Mouse (Mus musculus) right cerebral cortex, postnatal 10 days (tissue): ENCODE data around the gene Mlh1.

Source experiments
- DNase-seq, 2 experiments: peaks; one replicate each; pipeline ENCODE4 v3.0.0; 2021; ENCODE audit warnings: low spot score in 2 of 2

The Mlh1 gene

GRCm38 (mm10) chr9:111271434-111272160 is at the start of gene Mlh1, which contains the start of gene Epm2aip1:
Gene Mlh1, minus strand, starts transcription at chr9:111271791.
Gene Epm2aip1, plus strand, starts transcription at chr9:111271929.
- peak; percentile 100 for DNase-seq

- peak in 1 of 2 experiments; percentile 21 for DNase-seq
Observed at GRCm38 (mm10) chr9:111320912-111321311, 49.3 kb upstream of the Mlh1 start.

DNA sequence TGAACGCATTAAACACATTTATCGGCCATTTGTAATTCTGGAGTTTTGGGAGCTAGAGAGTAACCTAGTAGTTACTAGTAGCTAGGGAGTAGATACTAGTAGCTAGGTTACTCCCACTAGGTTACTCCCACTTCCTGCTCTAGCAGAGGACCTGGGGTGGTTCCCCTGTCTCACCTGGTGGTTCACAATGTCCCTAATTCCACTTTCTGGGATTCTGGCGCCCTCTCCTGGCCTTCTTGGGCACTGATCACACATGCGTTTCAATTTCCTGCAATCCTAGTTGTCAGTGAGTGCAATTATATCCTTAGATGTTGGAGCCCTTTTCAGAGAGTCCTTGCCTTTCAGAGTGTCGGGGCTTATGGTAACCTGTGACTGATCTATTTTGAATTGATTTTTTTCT is 42.6 kb upstream of the Mlh1 start:
- DNase-seq: peak; percentile 61 to 76

- peak in 1 of 2 experiments; percentile 16 for DNase-seq
Observed at GRCm38 (mm10) chr9:111313793-111314192, 42.2 kb upstream of the Mlh1 start.

- DNase-seq: no peak
Observed at GRCm38 (mm10) chr9:111313299-111313698, 41.7 kb upstream of the Mlh1 start.

GRCm38 (mm10) chr9:111312442-111313141 is 41.0 kb upstream of the Mlh1 start:
- DNase-seq: peak in 1 of 2 experiments; percentile 40

DNA sequence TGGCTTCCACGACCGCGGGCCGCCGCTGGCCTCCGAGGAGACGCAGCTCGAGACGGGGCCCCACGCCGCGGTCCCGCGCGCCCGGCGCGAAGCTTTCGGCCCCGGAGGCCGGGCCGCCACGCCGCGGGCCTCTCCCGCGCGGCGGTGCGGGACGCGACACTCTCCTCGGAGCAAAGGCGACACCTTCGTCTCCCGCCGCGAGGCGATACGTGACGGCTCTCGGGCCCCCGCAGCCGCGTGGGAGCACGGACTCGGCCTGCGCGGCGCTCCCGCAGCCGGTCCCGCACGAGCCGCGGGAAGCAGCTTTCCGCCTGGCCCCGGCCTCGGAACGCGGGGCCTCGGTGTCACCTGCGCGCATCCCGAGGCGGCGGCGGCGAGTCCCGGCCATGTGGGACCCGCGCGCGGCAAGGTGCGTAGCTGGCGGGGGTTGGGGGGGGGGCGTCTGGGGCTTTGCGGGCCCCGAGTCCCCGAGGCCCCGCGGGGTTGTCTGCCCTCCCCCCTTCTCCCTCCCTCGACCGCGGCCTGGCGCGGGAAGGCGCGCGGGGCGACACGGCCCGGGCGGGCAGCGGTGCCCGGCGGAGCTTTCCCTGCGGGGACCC is 40.4 kb upstream of the Mlh1 start:
- peak; percentile 39 to 45 for DNase-seq

GRCm38 (mm10) chr9:111311031-111311842 is 39.6 kb upstream of the Mlh1 start, which contains the start of gene Trank1:
Gene Trank1, plus strand, starts transcription at chr9:111311739.
- peak; percentile 64 to 68 for DNase-seq

DNA sequence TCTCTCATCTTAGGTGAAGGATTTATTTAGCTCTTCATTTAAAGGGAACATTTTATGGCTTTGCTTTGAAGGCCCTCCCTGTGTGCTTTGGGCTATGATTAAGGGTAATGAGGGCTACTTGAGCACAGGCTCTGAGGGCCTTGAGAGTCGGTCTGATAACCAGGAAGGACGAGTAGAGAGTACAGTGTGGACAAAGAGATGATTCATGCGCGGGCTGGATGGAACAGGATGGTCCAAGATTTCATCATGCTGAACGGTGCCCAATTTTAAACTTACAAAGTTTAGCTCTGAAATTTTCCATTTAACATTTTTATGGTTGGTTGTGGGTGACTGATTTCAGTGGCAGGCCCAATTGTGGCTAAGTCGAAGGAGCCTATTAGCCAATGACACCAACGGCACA is 34.6 kb upstream of the Mlh1 start:
- DNase-seq: no peak

GRCm38 (mm10) chr9:111304036-111304435 is 32.4 kb upstream of the Mlh1 start:
- no peak for DNase-seq

DNA sequence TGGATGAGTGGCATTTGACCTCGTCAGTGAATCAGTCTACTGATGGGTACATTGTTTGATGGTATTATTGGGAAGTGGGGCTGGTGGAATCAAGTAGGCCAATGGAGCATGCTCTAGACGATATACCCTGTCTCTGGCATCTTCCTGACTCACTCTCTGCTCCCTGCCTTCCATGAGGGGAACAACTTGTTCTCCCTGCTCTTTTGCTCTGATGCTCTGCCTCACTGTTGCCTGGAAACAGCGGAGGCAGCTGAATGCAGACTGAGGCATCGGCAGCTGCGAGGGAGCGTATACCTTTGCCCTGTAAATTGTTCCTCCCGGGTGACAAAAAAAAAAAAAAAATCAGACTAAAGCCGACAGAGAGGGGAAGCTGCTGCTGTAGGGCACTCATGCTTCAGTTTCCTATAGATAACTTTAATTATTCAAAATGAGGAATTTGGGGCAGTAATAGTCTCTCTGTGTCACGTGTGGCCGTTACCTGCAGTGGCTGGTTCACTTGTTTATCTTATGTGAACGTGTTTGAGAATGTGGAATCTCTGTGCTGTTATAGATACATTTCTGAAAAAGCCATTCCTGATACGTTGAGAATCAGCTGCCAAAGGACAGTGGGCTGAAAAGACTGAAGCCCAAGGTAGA is 30.7 kb upstream of the Mlh1 start:
- DNase-seq: peak; percentile 61 to 67

DNA sequence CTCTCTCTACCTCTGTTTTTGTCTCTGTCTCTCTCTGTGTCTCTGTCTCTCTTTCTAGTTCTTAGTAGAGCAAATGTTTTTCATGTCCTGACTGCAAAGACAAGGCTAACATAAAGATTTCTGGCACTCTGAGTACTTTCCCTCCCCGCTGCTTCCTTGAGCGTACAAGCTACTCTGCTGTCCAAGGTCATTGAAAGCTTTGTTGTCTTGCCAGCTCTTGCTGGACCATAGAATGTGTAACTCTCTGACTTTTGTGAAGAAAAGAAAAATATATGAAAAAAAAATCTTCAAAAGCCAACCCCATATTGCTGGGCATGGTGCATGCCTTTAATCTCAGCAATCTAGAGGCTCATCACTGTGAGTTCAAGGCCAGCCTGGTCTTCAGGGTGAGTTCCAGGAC is 27.0 kb upstream of the Mlh1 start:
- DNase-seq: peak in 1 of 2 experiments; percentile 10

GRCm38 (mm10) chr9:111296433-111296832 is 24.8 kb upstream of the Mlh1 start:
- DNase-seq: no peak

DNA sequence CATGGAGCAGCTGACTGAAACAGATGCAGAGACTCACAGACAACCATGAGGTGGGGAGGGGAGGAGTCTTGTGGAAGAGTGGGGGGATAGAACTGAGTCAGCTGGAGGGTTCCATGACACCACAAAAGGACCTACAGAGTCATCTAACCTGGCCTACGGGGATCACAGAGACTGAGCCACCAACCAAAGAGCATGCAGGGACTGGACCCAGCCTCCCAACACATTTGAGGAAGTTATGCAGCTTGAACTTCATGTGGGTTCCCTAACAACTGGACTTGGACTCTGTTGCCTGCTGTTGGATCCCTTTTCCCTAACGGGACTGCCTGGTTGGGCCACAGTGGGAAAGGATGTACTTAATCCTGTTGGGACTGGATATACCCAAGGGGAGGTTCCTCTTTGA is 23.7 kb upstream of the Mlh1 start:
- no peak for DNase-seq

DNA sequence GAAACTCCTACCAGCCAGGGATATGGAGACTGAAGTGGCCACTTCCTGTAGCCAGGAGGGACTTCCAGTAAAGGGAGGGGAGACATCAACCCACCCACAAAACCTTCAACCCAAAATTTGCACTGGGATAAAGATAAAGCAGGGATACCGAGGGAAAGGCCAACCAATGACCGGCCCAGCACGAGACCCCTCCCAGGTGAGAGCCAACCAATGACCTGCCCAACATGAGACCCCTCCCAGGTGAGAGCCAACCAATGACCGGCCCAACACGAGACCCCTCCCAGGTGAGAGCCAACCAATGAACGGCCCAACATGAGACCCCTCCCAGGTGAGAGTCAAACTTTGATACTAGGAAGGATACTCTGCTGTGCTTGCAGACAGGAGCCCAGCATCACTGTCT is 23.3 kb upstream of the Mlh1 start:
- peak in 1 of 2 experiments; percentile 5 for DNase-seq

DNA sequence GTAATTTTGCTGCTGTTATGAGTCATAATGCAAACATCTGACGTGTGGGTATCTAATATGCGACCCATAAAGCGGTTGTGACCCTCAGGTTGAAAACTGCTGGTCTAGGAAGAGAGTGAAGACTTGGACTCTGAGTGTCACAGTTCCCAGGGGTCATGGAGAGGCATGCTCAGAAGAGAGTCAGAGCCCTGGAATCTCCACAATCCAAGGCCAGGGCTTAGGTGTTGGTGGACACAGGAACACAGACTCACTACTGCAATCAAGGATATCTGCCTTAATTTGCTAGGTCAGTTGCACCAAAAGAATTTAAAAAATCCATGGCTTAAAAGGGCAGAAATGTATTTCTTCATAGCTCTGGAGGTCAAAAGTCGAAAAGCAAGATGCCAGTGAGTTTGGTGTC is 21.6 kb upstream of the Mlh1 start:
- DNase-seq: peak in 1 of 2 experiments; percentile 2

GRCm38 (mm10) chr9:111290539-111291100 is 19.0 kb upstream of the Mlh1 start:
- peak; percentile 47 to 59 for DNase-seq

DNA sequence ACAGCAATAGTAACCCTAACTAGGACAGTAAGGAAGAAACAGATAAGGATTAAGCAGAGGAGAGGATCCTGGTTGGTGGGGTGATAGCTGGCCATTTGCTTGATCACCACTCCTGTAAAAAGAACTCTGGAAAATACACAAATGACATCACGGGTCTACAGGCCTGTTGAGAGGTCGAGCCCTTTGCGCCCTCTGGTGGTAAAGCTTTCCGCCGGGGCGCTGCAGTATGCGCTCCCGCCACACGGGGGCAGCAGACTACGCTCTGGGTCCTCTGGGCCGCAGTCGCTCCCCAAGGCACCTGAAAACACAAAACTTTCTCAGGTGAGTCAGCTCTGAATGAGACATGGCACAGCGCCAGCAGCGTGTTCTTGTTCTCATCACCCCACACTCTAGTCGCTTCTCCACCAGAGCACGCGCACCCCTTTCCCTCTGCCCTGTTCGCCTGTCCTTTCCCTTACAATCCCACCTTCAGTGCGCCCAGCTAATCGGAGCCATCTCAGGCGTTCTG is 18.3 kb upstream of the Mlh1 start:
- peak; percentile 88 for DNase-seq

- DNase-seq: no peak
Observed at GRCm38 (mm10) chr9:111289294-111289831, 17.8 kb upstream of the Mlh1 start.

- no peak for DNase-seq
Observed at GRCm38 (mm10) chr9:111287956-111288355, 16.4 kb upstream of the Mlh1 start.
